Mouse (Mus musculus) liver, adult 2 months (tissue): ENCODE data around the gene Atl2. TPM values are rescaled to one million over a fixed set of nuclear protein-coding genes. Genes with fewer than 3 reads are reported as not detected.

Source experiments
- DNase-seq: peaks from one replicate; pipeline ENCODE4 v3.0.0-alpha.2; 2011; ENCODE audit warnings: low read depth, low spot score; ENCODE audit errors: extremely low read depth
- H3K27ac ChIP-seq: fragments of 200-500 bp; replicated peaks from 2 replicates; pipeline ENCODE4 v1.5.1; 2012; ENCODE audit warnings: low read depth, mild to moderate bottlenecking, control low read depth, inconsistent platforms, low read length; ENCODE audit not compliant: insufficient read depth
- H3K27me3 ChIP-seq: fragments of 200-500 bp; 2 replicates; pipeline ENCODE4 v1.6.1; 2012; ENCODE audit warnings: mild to moderate bottlenecking, moderate library complexity, low read length, inconsistent platforms; ENCODE audit not compliant: control insufficient read depth, insufficient read depth
- H3K36me3 ChIP-seq: fragments of 200-500 bp; 2 replicates; pipeline ENCODE4 v1.6.1; 2012; ENCODE audit warnings: low read length, inconsistent platforms; ENCODE audit not compliant: control insufficient read depth, insufficient read depth
- H3K4me1 ChIP-seq: fragments of 200-500 bp; 2 replicates; pipeline ENCODE4 v1.6.1; 2011; ENCODE audit warnings: low read length; ENCODE audit not compliant: control insufficient read depth, insufficient read depth
- H3K4me3 ChIP-seq: fragments of 200-500 bp; 2 replicates; pipeline ENCODE4 v1.5.1; 2011; ENCODE audit warnings: low read depth, mild to moderate bottlenecking, control low read depth, low read length, moderate library complexity; ENCODE audit not compliant: insufficient read depth
- H3K79me2 ChIP-seq: fragments of 200-500 bp; 2 replicates; pipeline ENCODE4 v1.6.1; 2012; ENCODE audit warnings: inconsistent platforms, mild to moderate bottlenecking, low read length, moderate library complexity; ENCODE audit not compliant: control insufficient read depth, insufficient read depth
- H3K9ac ChIP-seq: fragments of 200-500 bp; 2 replicates; pipeline ENCODE4 v1.6.1; 2012; ENCODE audit warnings: low read depth, mild to moderate bottlenecking, control low read depth, inconsistent platforms, low read length
- CTCF ChIP-seq: fragments of 200-500 bp; IDR thresholded peaks from 2 replicates; pipeline ENCODE4 v1.5.1; 2011; ENCODE audit warnings: low read depth, low read length, control low read depth
- POLR2A ChIP-seq: fragments of 200-500 bp; IDR thresholded peaks from 2 replicates; pipeline ENCODE4 v1.6.1; 2011; ENCODE audit warnings: low read length, control low read depth; ENCODE audit not compliant: insufficient read depth; ENCODE audit errors: extremely low read depth
- WGBS: fragments of 180-500 bp; shearing (Covaris S2); methylation state at CpG from one replicate; pipeline ENCODE4 v1.1.7; 2018; 5-methylcytosine and 5-hydroxymethylcytosine counted together
- polyA plus RNA-seq: library from polyadenylated mRNA; depleted of rRNA; stranded (reverse); fragments of >200 nt; gene quantifications from 2 replicates; pipeline ENCODE4 v1.2.3, GENCODE M21; 2012
- total RNA-seq: library from RNA; depleted of rRNA; stranded (reverse); fragments of >200 nt; gene quantifications from 2 replicates; pipeline ENCODE4 v1.2.3, GENCODE M21; 2014

The Atl2 gene
- total and polyA plus RNA-seq, 2 experiments: 25.8 to 77.9 TPM

DNA sequence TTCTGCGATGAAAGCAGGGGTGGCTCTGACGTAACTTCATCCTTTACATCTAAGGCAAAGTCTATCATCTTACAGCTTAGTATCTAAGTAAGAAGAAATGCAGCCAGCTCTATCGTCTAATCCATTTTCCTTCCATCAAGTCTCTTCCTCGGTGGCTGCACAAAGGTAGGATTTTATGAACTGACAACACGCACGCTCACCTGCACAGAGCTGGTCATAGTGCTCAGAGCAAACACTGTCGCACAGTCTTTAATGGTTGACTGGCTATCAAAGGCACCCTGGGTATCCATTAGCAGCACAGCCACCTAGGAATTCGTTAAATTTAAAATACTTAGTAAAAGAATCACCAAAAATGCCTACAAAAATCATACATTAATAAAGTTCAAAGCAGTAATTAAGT lies 31.4 kb downstream of the Atl2 start:
- Histone ChIP-seq H3K4me1 (peaks cover 5% of the 10 kb centered on the region; the same call in 1 of the 2 replicates), H3K9ac (no peak overlapping the region), H3K4me3 (no peak overlapping the region), H3K27ac (no peak overlapping the region), H3K36me3 (peaks cover 41% of the 10 kb centered on the region), H3K27me3 (no peaks in the 10 kb centered on the region), H3K79me2 (no peaks in the 10 kb centered on the region)
- no peak for DNase-seq
- no peak for TF ChIP-seq CTCF
- TF ChIP-seq POLR2A: no peak
- WGBS: 94% methylated on average over 8 of the region's 8 CpGs

DNA sequence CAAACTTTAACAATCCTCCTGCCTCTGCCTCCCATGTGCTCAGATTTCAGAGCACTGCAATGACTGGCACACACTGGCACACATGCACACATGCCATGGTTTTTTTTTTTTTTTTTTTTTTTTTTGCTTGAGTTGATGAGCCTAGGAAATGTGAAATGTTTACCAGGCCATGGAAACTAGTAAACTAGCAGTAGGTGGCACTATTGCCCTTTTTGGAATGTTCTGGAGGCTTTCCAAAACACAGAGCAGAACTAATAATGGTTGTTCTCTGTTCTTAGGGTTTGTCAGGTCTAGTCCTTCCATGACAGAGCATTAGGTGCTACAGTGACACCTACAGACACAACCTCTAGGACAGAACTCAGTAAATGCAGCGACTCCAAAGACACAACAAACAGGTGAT lies 33.9 kb downstream of the Atl2 start:
- H3K4me1 ChIP-seq: peaks cover 5% of the 10 kb centered on the region; the same call in 1 of the 2 replicates
- TF ChIP-seq POLR2A: no peak
- TF ChIP-seq CTCF: no peak
- H3K79me2 ChIP-seq: no peaks in the 10 kb centered on the region; the same call in 1 of the 2 replicates
- H3K9ac ChIP-seq: no peak overlapping the region
- no peak overlapping the region for H3K27ac ChIP-seq
- 23% methylated on average over 1 of the region's 1 CpGs for WGBS
- peak; percentile 71 for DNase-seq
- no peak overlapping the region for H3K4me3 ChIP-seq
- H3K27me3 ChIP-seq: no peaks in the 10 kb centered on the region
- H3K36me3 ChIP-seq: peaks cover 56% of the 10 kb centered on the region

- Histone ChIP-seq H3K4me3 (no peak overlapping the region), H3K79me2 (peaks cover 4% of the 10 kb centered on the region; the same call in 1 of the 2 replicates), H3K27ac (no peak overlapping the region), H3K27me3 (no peaks in the 10 kb centered on the region), H3K4me1 (no peaks in the 10 kb centered on the region), H3K9ac (no peak overlapping the region), H3K36me3 (peaks cover 88% of the 10 kb centered on the region)
- no peak for DNase-seq
- no peak for TF ChIP-seq POLR2A
- no peak for TF ChIP-seq CTCF
- WGBS: 93% methylated on average over 8 of the region's 8 CpGs
Observed at GRCm38 (mm10) chr17:79855533-79855932, 40.4 kb downstream of the Atl2 start.

GRCm38 (mm10) chr17:79848385-79848784 lies 47.5 kb downstream of the Atl2 start:
- Histone ChIP-seq H3K36me3 (peaks cover 45% of the 10 kb centered on the region), H3K4me3 (no peak overlapping the region), H3K27me3 (no peaks in the 10 kb centered on the region), H3K79me2 (no peaks in the 10 kb centered on the region), H3K27ac (no peak overlapping the region), H3K9ac (no peak overlapping the region), H3K4me1 (no peaks in the 10 kb centered on the region)
- no peak for TF ChIP-seq POLR2A
- no peak for TF ChIP-seq CTCF
- WGBS: 97% methylated on average over 5 of the region's 5 CpGs
- no peak for DNase-seq

DNA sequence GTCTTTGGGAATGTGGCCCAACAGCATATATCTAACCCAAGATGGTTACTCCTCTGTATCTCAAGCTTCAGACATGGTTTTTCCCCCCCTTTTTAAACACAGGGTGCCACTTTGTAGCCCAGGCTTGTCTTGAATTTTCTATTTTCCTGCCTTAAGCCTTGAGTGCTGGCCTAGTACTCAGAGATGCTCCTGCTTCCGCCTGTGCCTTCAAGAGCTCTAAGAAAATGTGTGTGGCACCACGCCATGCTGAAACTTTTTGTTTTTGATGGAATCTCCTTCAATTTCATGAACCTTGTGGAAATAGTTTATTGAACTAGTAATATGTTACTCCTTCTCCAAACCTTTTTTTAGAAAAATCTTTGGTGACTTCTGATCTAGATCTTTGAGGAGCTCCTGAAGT lies 49.7 kb downstream of the Atl2 start:
- Histone ChIP-seq H3K27ac (no peak overlapping the region), H3K4me3 (no peak overlapping the region), H3K27me3 (no peaks in the 10 kb centered on the region), H3K4me1 (no peaks in the 10 kb centered on the region), H3K9ac (no peak overlapping the region), H3K79me2 (no peaks in the 10 kb centered on the region), H3K36me3 (peaks cover 25% of the 10 kb centered on the region)
- 99% methylated on average over 2 of the region's 2 CpGs for WGBS
- no peak for DNase-seq
- no peak for TF ChIP-seq POLR2A
- TF ChIP-seq CTCF: no peak

DNA sequence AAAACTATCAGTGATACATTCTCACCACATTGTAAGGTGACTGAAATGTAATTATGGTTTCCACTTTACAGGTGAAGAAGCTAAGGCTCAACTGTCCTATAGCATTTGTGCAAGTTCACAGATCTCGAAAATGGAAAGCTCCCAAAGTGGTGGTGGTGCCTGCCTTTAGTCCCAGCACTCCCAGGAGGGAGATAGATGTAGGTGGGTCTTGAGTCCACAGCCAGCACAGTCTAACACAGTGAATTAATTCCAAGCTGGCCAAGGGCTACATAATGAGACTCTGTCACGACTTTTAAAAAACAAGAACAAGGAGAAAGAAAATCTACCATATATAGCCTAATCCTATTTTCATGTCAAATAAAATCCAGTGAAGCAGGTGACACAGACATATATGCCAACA lies 50.2 kb downstream of the Atl2 start:
- H3K27me3 ChIP-seq: no peaks in the 10 kb centered on the region
- no peak overlapping the region for H3K27ac ChIP-seq
- WGBS: 78% methylated on average over 2 of the region's 2 CpGs
- no peak for DNase-seq
- no peaks in the 10 kb centered on the region for H3K79me2 ChIP-seq
- no peak overlapping the region for H3K9ac ChIP-seq
- no peak overlapping the region for H3K4me3 ChIP-seq
- H3K36me3 ChIP-seq: peaks cover 21% of the 10 kb centered on the region
- no peaks in the 10 kb centered on the region for H3K4me1 ChIP-seq
- no peak for TF ChIP-seq POLR2A
- no peak for TF ChIP-seq CTCF
